Comparison of ENCODE assay signal across 27 mouse cellular contexts in the genomic region with DNA sequence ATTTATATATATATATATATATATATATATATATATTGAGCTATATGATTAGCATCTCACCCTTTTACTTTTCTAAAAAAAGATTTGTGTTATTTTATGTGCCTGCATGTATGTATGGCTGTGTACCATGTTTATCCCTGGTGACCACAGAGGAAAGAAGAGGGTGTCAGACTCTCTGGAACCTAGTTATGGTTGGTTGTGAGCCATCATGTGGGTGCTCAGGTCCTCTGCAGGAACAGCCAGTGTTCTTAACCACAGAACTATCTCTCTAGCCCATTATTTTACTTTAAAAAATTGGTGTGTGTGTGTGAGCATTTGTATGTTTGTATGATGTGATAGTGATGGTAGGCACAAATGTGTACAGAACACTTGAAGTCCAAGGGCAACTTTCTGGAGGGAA. TPM values are rescaled to one million over a fixed set of nuclear protein-coding genes. Genes with fewer than 3 reads are reported as not detected.
DNase-seq lines count a peak whose midpoint lies in the region; ATAC-seq and TF ChIP-seq lines count a peak whose summit lies in the region.
"Had no signal": no experiment of that assay in that cellular context is flagged by ENCODE, and none has a peak within 500 bp of the region (broad histone marks: within the 10 kb centered on the region; RNA-seq: fewer than 3 reads in every experiment).

No protein-coding gene starts in this region.

- H3K4me2 ChIP-seq in liver, embryonic 11.5 days, result no peak overlapping the region
- no peak overlapping the region for H3K4me2 ChIP-seq in midbrain, embryonic 13.5 days (replicated peaks)
- H3K4me2 ChIP-seq: embryonic facial prominence, embryonic 13.5 days; embryonic facial prominence, embryonic 15.5 days; forebrain, embryonic 12.5 days had no signal

- no peaks in the 10 kb centered on the region for H3K36me3 ChIP-seq in liver, adult 2 months (ENCODE audit: control insufficient read depth, insufficient read depth, low read length)
- no peaks in the 10 kb centered on the region for H3K36me3 ChIP-seq in liver, embryonic 11.5 days (ENCODE audit: control insufficient read depth, insufficient read depth, low read length)
- H3K36me3 ChIP-seq in MEL (ENCODE audit: control insufficient read depth in 1 of 2, insufficient read depth in 2 of 2, low read length in 2 of 2), result peaks cover 10 to 17% of the 10 kb centered on the region in 2 experiments; a peak in 3 of 4 replicates
- no peaks in the 10 kb centered on the region for H3K36me3 ChIP-seq in midbrain, embryonic 13.5 days
- H3K36me3 ChIP-seq: embryonic facial prominence, embryonic 13.5 days; embryonic facial prominence, embryonic 15.5 days; forebrain, embryonic 12.5 days had no signal

- H3K27me3 ChIP-seq in liver, adult 2 months (ENCODE audit: control insufficient read depth, insufficient read depth, low read length), result no peaks in the 10 kb centered on the region
- H3K27me3 ChIP-seq in liver, embryonic 11.5 days (replicated peaks; ENCODE audit: control insufficient read depth, insufficient read depth, low read length), result no peaks in the 10 kb centered on the region
- no peaks in the 10 kb centered on the region for H3K27me3 ChIP-seq in MEL (ENCODE audit: control insufficient read depth in 1 of 2, insufficient read depth in 2 of 2, low read length in 2 of 2)
- H3K27me3 ChIP-seq in midbrain, embryonic 13.5 days, result no peaks in the 10 kb centered on the region
- H3K27me3 ChIP-seq: CH12.LX; embryonic facial prominence, embryonic 13.5 days; embryonic facial prominence, embryonic 15.5 days; forebrain, embryonic 12.5 days had no signal

- ATAC-seq in liver, embryonic 11.5 days (replicated peaks; ENCODE audit: low FRiP score), result no peak
- ATAC-seq in megakaryocyte progenitor cell, adult 5-6 weeks (replicated peaks; ENCODE audit: poor library complexity), result peak; percentile 80
- ATAC-seq in midbrain, embryonic 13.5 days, result no peak
- ATAC-seq: CD4-positive, CD25-positive, alpha-beta regulatory T cell, adult 4 months; forebrain, embryonic 14.5 days; forebrain, embryonic 16.5 days had no signal

- TF ChIP-seq POLR2A in liver, adult 2 months (IDR thresholded peaks at IDR 0.05; ENCODE audit: extremely low read depth, insufficient read depth, low read length), result no peak
- TF ChIP-seq POLR2A in MEL (IDR thresholded peaks at IDR 0.05; ENCODE audit: control insufficient read depth in 1 of 2, insufficient read depth in 1 of 2, low read depth in 1 of 2, low read length in 2 of 2, poor library complexity in 1 of 2), result no peak

- H3K27ac ChIP-seq in liver, adult 2 months (replicated peaks; ENCODE audit: insufficient read depth, low read depth, low read length), result peak overlapping the region; percentile 28; the same call in 1 of the 2 replicates
- no peak overlapping the region for H3K27ac ChIP-seq in liver, embryonic 11.5 days (ENCODE audit: low read depth, low read length)
- no peak overlapping the region for H3K27ac ChIP-seq in MEL (ENCODE audit: control insufficient read depth, low read depth, low read length)
- H3K27ac ChIP-seq in midbrain, embryonic 13.5 days, result no peak overlapping the region
- H3K27ac ChIP-seq: embryonic facial prominence, embryonic 13.5 days; embryonic facial prominence, embryonic 15.5 days; forebrain, embryonic 10.5 days; forebrain, embryonic 12.5 days had no signal

- no peak for DNase-seq in liver, adult 2 months (ENCODE audit: extremely low read depth, low read depth, low spot score)
- DNase-seq in liver, embryonic 11.5 days (ENCODE audit: low spot score), result no peak
- DNase-seq in MEL (ENCODE audit: low read depth, low spot score), result no peak
- DNase-seq in left cerebral cortex, adult 9 months (ENCODE audit: low spot score in 2 of 2), result no peak
- no peak for DNase-seq in spleen, postnatal 14 days (ENCODE audit: low spot score in 2 of 2)
- DNase-seq: adrenal gland, adult 2 months; adrenal gland, postnatal 14 days; adrenal gland, postnatal 36 days; B cell, adult 2 months; cerebellum, adult 11-12 months; cerebellum, adult 2 months; cerebellum, adult 9-10 months; cerebellum, postnatal 10 days; cerebellum, postnatal 25 days; embryo, embryonic 11 days had no signal

- no peak overlapping the region for H3K9ac ChIP-seq in liver, adult 2 months (ENCODE audit: low read depth, low read length)
- no peak overlapping the region for H3K9ac ChIP-seq in liver, embryonic 11.5 days (ENCODE audit: low read depth, low read length)
- H3K9ac ChIP-seq in MEL (ENCODE audit: control insufficient read depth, low read depth, low read length, poor library complexity, severe bottlenecking), result no peak overlapping the region
- no peak overlapping the region for H3K9ac ChIP-seq in midbrain, embryonic 13.5 days (replicated peaks)
- H3K9ac ChIP-seq: embryonic facial prominence, embryonic 13.5 days; embryonic facial prominence, embryonic 15.5 days; forebrain, embryonic 12.5 days had no signal

- no peaks in the 10 kb centered on the region for H3K9me3 ChIP-seq in liver, embryonic 11.5 days (ENCODE audit: control insufficient read depth, low read length)
- H3K9me3 ChIP-seq in MEL (replicated peaks; ENCODE audit: insufficient read depth, low read length), result no peaks in the 10 kb centered on the region
- H3K9me3 ChIP-seq in midbrain, embryonic 13.5 days, result no peaks in the 10 kb centered on the region
- H3K9me3 ChIP-seq: embryonic facial prominence, embryonic 13.5 days; embryonic facial prominence, embryonic 15.5 days; forebrain, embryonic 12.5 days; G1E had no signal

- no peak for TF ChIP-seq EP300 in MEL (IDR thresholded peaks at IDR 0.05; ENCODE audit: low read depth in 1 of 2, low read length in 2 of 2)

- no peak overlapping the region for H3K4me3 ChIP-seq in liver, adult 2 months (ENCODE audit: insufficient read depth, low read depth, low read length)
- H3K4me3 ChIP-seq in liver, embryonic 11.5 days (ENCODE audit: low read depth, low read length), result no peak overlapping the region
- no peak overlapping the region for H3K4me3 ChIP-seq in MEL (ENCODE audit: control insufficient read depth in 1 of 2, insufficient read depth in 1 of 2, low read depth in 2 of 2, low read length in 2 of 2)
- no peak overlapping the region for H3K4me3 ChIP-seq in midbrain, embryonic 13.5 days (replicated peaks)
- H3K4me3 ChIP-seq: embryonic facial prominence, embryonic 13.5 days; embryonic facial prominence, embryonic 15.5 days; erythroblast, embryonic 14.5 days; forebrain, embryonic 10.5 days; forebrain, embryonic 12.5 days had no signal

- no peak for TF ChIP-seq CTCF in liver, adult 2 months (IDR thresholded peaks at IDR 0.05; ENCODE audit: low read depth, low read length)
- TF ChIP-seq CTCF in MEL (IDR thresholded peaks at IDR 0.05 in 2 of 3, conservative IDR thresholded peaks at IDR 0.05 in 1 of 3; ENCODE audit: control insufficient read depth in 1 of 3, insufficient read depth in 1 of 3, low read depth in 2 of 3, low read length in 3 of 3, poor library complexity in 1 of 3, severe bottlenecking in 1 of 3), result no peak

- H3K4me1 ChIP-seq in liver, adult 2 months (ENCODE audit: control insufficient read depth, insufficient read depth, low read length), result peaks cover 40% of the 10 kb centered on the region
- no peaks in the 10 kb centered on the region; the same call in 1 of the 2 replicates for H3K4me1 ChIP-seq in liver, embryonic 11.5 days (replicated peaks; ENCODE audit: control insufficient read depth, insufficient read depth, low read length)
- peaks cover 2 to 8% of the 10 kb centered on the region in 2 experiments; a peak in 2 of 4 replicates for H3K4me1 ChIP-seq in MEL (ENCODE audit: control insufficient read depth in 1 of 2, insufficient read depth in 2 of 2, low read length in 2 of 2)
- peaks cover 7% of the 10 kb centered on the region for H3K4me1 ChIP-seq in midbrain, embryonic 13.5 days (replicated peaks)
- H3K4me1 ChIP-seq: embryonic facial prominence, embryonic 13.5 days; embryonic facial prominence, embryonic 15.5 days; forebrain, embryonic 10.5 days; forebrain, embryonic 12.5 days had no signal

- TF ChIP-seq RAD21 in MEL (IDR thresholded peaks at IDR 0.05; ENCODE audit: low read depth, low read length), result no peak

- H3K79me2 ChIP-seq in liver, adult 2 months (ENCODE audit: control insufficient read depth, insufficient read depth, low read length), result peaks cover 32% of the 10 kb centered on the region; the same call in 1 of the 2 replicates
- peaks cover 73% of the 10 kb centered on the region for H3K79me2 ChIP-seq in MEL (ENCODE audit: control insufficient read depth, insufficient read depth, low read length, poor library complexity)

TF ChIP-seq in MEL, 35 proteins besides CTCF, POLR2A, EP300 and RAD21:
- peak; percentile 41; the same call in 1 of the 2 replicates for TF ChIP-seq USF1 (IDR thresholded peaks at IDR 0.05; ENCODE audit: low read depth, low read length)
- no peak for TF ChIP-seq ETS1 (IDR thresholded peaks at IDR 0.05; ENCODE audit: low read depth, low read length)

RNA-seq across cellular contexts. Expression of gene Fam193a, which starts 9.1 kb away (rescaled TPM):
- 10.2 and 12.6 TPM in 2 replicates for total RNA-seq in liver, adult 2 months (2014; rRNA removed)
- 16.4 and 22.6 TPM in 2 replicates for polyA plus RNA-seq in liver, adult 2 months (2012; rRNA removed)
- 8.8 and 8.9 TPM in 2 replicates for polyA plus RNA-seq in liver, embryonic 11.5 days (2014; fragmentation: Nextera tagmentation; extraction: Ambion mirVana)
- 10.9 and 12.2 TPM in 2 replicates for total RNA-seq in MEL (2012; rRNA removed)
- 100 to 1,000 TPM in 1 of 2 experiments, 10 to 100 TPM in 1; 37.1 to 317 TPM for polyA plus RNA-seq in MEL (2012; ENCODE audit: insufficient read depth in 1 of 2, insufficient read length in 2 of 2, low read depth in 1 of 2, low replicate concordance in 2 of 2, missing spikeins in 1 of 2)
- 27.1 and 38.6 TPM in 2 replicates for total RNA-seq in megakaryocyte progenitor cell, adult 5-6 weeks (2015)
- total RNA-seq in megakaryocyte progenitor cell, adult 5-6 weeks (2017), result 30.8 and 48.2 TPM in 2 replicates
- 19.8 and 20.6 TPM in 2 replicates for polyA plus RNA-seq in midbrain, embryonic 13.5 days (2015; fragmentation: Nextera tagmentation; extraction: Ambion mirVana)

RNA-seq across cellular contexts. Expression of gene Rnf4, which starts 42.7 kb away (rescaled TPM):
- total RNA-seq in liver, adult 2 months (2014; rRNA removed), result 76.7 and 78.3 TPM in 2 replicates
- polyA plus RNA-seq in liver, adult 2 months (2012; rRNA removed), result 46.2 and 50.6 TPM in 2 replicates
- polyA plus RNA-seq in liver, embryonic 11.5 days (2014; fragmentation: Nextera tagmentation; extraction: Ambion mirVana), result 151 and 174 TPM in 2 replicates
- 130 and 150 TPM in 2 replicates for total RNA-seq in MEL (2012; rRNA removed)
- 100 to 1,000 TPM in 1 of 2 experiments, not detected in 1; 184 TPM for polyA plus RNA-seq in MEL (2012; ENCODE audit: insufficient read depth in 1 of 2, insufficient read length in 2 of 2, low read depth in 1 of 2, low replicate concordance in 2 of 2, missing spikeins in 1 of 2)
- 143 and 145 TPM in 2 replicates for total RNA-seq in megakaryocyte progenitor cell, adult 5-6 weeks (2015)
- 107 and 120 TPM in 2 replicates for total RNA-seq in megakaryocyte progenitor cell, adult 5-6 weeks (2017)
- 136 and 141 TPM in 2 replicates for polyA plus RNA-seq in midbrain, embryonic 13.5 days (2015; fragmentation: Nextera tagmentation; extraction: Ambion mirVana)
